Mouse (Mus musculus): ENCODE measurements around the gene Greb1. TPM values are rescaled to one million over a fixed set of nuclear protein-coding genes. Genes with fewer than 3 reads are reported as not detected.

The Greb1 gene
- 0.48 and 0.49 TPM in 2 replicates for polyA plus RNA-seq (2012; rRNA removed)

DNA sequence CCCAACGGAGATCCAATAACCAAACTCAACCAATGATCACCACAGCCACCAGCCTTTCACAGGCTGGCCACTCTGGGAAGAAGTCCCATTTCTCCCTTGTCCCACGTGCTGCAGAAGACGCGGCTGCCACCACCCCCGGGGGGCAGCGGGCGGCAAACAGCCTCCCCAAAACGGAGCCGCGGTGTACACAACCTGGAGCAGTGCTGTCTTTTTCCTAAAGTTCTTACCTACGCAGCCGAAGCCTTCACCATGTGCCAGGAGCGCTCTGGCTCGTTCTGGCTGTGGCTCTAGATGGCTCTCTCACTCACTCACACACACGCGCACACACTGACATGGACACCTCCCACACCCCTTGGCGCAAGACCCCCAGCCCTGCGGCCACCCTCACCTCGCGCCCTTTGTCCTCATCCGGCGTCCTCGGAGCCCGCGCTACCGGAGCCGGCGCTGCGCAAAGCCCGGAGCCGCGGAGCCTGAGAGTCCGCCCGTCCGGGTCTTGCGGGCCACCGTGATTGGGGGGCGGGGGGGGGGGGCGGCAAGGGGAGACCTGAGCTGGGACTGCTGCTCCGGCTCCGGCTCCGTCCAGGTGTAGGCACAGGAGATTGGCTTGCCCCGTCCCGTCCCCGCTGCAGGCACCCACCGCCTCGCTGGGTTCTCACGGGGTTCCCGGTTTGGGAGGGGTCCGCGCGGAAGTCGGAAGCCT is at the start of gene Greb1:
Gene Greb1, minus strand, starts transcription at position 628 of the 700 bp plus-strand sequence.
- TF ChIP-seq POLR2A (IDR thresholded peaks at IDR 0.05; ENCODE audit: extremely low read depth, insufficient read depth, low read length) (no peak), CTCF (IDR thresholded peaks at IDR 0.05; ENCODE audit: extremely low read depth, insufficient read depth, low read length) (no peak)
- peak within 1 kb of the TSS; percentile 40 for H3K4me3 ChIP-seq (ENCODE audit: insufficient read depth, low read length)
- H3K4me1 ChIP-seq (ENCODE audit: control insufficient read depth, insufficient read depth, low read length) = peaks cover 2% of the 10 kb centered on the region; the same call in 1 of the 2 replicates
- H3K27ac ChIP-seq (ENCODE audit: insufficient read depth, low read length) = no peak within 1 kb of the TSS

GRCm38 (mm10) chr12:16849821-16850220 is 49.1 kb upstream of the Greb1 start:
- TF ChIP-seq CTCF (IDR thresholded peaks at IDR 0.05; ENCODE audit: extremely low read depth, insufficient read depth, low read length) = no peak
- no peak for TF ChIP-seq POLR2A (IDR thresholded peaks at IDR 0.05; ENCODE audit: extremely low read depth, insufficient read depth, low read length)
- Histone ChIP-seq H3K4me1 (ENCODE audit: control insufficient read depth, insufficient read depth, low read length) (peaks cover 7% of the 10 kb centered on the region), H3K27ac (ENCODE audit: insufficient read depth, low read length) (peak overlapping the region; percentile 85; the same call in 1 of the 2 replicates), H3K4me3 (ENCODE audit: insufficient read depth, low read length) (no peak overlapping the region)

GRCm38 (mm10) chr12:16848501-16848900 is 47.8 kb upstream of the Greb1 start:
- Histone ChIP-seq H3K4me3 (ENCODE audit: insufficient read depth, low read length) (no peak overlapping the region), H3K27ac (ENCODE audit: insufficient read depth, low read length) (no peak overlapping the region), H3K4me1 (ENCODE audit: control insufficient read depth, insufficient read depth, low read length) (peaks cover 5% of the 10 kb centered on the region)
- TF ChIP-seq CTCF (IDR thresholded peaks at IDR 0.05; ENCODE audit: extremely low read depth, insufficient read depth, low read length) = no peak
- TF ChIP-seq POLR2A (IDR thresholded peaks at IDR 0.05; ENCODE audit: extremely low read depth, insufficient read depth, low read length) = no peak

- TF ChIP-seq POLR2A (IDR thresholded peaks at IDR 0.05; ENCODE audit: extremely low read depth, insufficient read depth, low read length) (no peak), CTCF (IDR thresholded peaks at IDR 0.05; ENCODE audit: extremely low read depth, insufficient read depth, low read length) (no peak)
- Histone ChIP-seq H3K4me1 (ENCODE audit: control insufficient read depth, insufficient read depth, low read length) (peaks cover 5% of the 10 kb centered on the region), H3K27ac (ENCODE audit: insufficient read depth, low read length) (no peak overlapping the region), H3K4me3 (ENCODE audit: insufficient read depth, low read length) (no peak overlapping the region)
Measured at GRCm38 (mm10) chr12:16847204-16847792, 46.6 kb upstream of the Greb1 start.

DNA sequence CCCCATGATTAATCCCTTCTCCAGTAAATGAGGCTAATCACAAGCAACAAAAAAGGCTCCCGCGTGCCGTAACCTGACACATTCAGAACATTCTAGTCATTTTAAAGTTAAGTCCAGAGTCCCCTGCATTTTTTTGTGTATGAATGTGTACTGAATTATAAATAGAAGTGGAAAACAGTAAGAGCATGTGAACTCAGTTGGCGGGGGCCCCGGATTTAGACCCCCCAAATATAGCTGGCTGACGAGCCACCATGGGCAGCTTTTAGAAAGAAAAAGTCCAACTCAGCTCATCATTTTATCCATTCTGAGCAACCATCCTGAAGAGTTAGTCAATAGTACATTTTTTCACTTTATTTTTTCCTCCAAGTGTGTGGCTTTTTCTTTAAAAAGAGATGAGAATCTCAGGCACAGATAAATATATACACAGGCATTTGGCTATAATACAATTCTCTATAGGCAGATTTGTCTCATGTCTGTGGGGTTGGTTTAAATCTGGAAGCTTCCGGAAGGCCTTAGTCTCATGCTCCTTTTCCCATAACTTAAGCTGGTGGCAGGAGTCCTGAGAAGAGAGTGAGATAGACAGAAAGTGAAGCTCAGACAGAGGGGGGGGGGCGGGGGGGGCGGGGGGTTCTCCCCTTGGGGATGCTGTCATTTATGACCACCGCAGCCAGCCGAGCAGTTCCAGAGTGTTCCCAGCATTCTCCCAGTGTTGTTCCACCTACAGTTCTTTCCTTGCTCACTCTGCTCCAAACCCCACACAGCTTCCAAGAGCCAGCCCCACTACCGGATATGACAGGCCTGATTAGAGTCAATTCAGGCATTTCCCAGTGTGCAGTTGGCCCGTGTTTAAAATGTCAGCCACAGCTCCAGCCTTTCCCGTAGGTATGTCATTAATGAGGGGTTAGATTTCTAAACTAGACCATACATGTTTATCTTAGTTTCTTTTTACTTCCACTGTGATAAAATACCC is 44.2 kb upstream of the Greb1 start:
- no peak for TF ChIP-seq POLR2A (IDR thresholded peaks at IDR 0.05; ENCODE audit: extremely low read depth, insufficient read depth, low read length)
- TF ChIP-seq CTCF (IDR thresholded peaks at IDR 0.05; ENCODE audit: extremely low read depth, insufficient read depth, low read length) = no peak
- Histone ChIP-seq H3K4me3 (ENCODE audit: insufficient read depth, low read length) (no peak overlapping the region), H3K27ac (ENCODE audit: insufficient read depth, low read length) (no peak overlapping the region), H3K4me1 (ENCODE audit: control insufficient read depth, insufficient read depth, low read length) (0 out of 2 replicates have a peak, but pooled peaks cover 1% of the 10 kb centered on the region)

- no peak overlapping the region for H3K4me3 ChIP-seq (ENCODE audit: insufficient read depth, low read length)
- H3K27ac ChIP-seq (ENCODE audit: insufficient read depth, low read length) = no peak overlapping the region
- H3K4me1 ChIP-seq (ENCODE audit: control insufficient read depth, insufficient read depth, low read length) = peaks cover 3% of the 10 kb centered on the region
- TF ChIP-seq CTCF (IDR thresholded peaks at IDR 0.05; ENCODE audit: extremely low read depth, insufficient read depth, low read length) = no peak
- no peak for TF ChIP-seq POLR2A (IDR thresholded peaks at IDR 0.05; ENCODE audit: extremely low read depth, insufficient read depth, low read length)
Measured at GRCm38 (mm10) chr12:16840842-16841782, 40.4 kb upstream of the Greb1 start.

GRCm38 (mm10) chr12:16837766-16838165 is 37.1 kb upstream of the Greb1 start:
- Histone ChIP-seq H3K27ac (ENCODE audit: insufficient read depth, low read length) (no peak overlapping the region), H3K4me1 (ENCODE audit: control insufficient read depth, insufficient read depth, low read length) (peaks cover 3% of the 10 kb centered on the region), H3K4me3 (ENCODE audit: insufficient read depth, low read length) (no peak overlapping the region)
- TF ChIP-seq CTCF (IDR thresholded peaks at IDR 0.05; ENCODE audit: extremely low read depth, insufficient read depth, low read length) (no peak), POLR2A (IDR thresholded peaks at IDR 0.05; ENCODE audit: extremely low read depth, insufficient read depth, low read length) (no peak)

DNA sequence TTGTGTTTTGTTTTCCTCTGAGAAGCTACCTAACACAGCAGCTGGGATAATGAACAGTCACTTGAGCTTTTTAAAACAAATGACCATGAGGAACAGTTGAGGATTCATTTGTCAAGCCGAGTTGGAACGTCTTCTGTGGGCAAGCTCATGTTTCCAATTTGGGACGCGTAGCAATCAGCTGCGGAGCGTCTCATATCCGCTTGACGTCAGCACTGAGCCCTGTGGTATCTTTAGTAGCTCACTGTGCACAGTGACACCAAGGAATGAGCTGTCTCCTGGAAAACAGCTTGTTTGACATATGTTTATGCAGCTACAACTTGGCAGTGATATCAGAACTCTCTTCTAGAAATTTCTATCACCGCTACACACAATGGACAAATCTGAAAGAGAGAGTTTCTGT is 35.5 kb upstream of the Greb1 start:
- Histone ChIP-seq H3K4me1 (ENCODE audit: control insufficient read depth, insufficient read depth, low read length) (peaks cover 3% of the 10 kb centered on the region), H3K27ac (ENCODE audit: insufficient read depth, low read length) (peak overlapping the region; percentile 71; the same call in 1 of the 2 replicates), H3K4me3 (ENCODE audit: insufficient read depth, low read length) (no peak overlapping the region)
- TF ChIP-seq POLR2A (IDR thresholded peaks at IDR 0.05; ENCODE audit: extremely low read depth, insufficient read depth, low read length) = 0 out of 2 replicates have a peak, but pooled peaks have one; percentile 17
- TF ChIP-seq CTCF (IDR thresholded peaks at IDR 0.05; ENCODE audit: extremely low read depth, insufficient read depth, low read length) = 0 out of 2 replicates have a peak, but pooled peaks have one; percentile 14

Measured in cortical plate, adult 2 months (tissue).